Mouse (Mus musculus): ENCODE measurements around the gene Pmpca. TPM values are rescaled to one million over a fixed set of nuclear protein-coding genes. Genes with fewer than 3 reads are reported as not detected.
"Not testable (repeated sequence)": the region's sequence is repeated elsewhere in the genome, so short reads cannot be mapped to it uniquely, and the experiment has no call there.

The Pmpca gene
- polyA plus RNA-seq, 1 experiment from 2014 or later: 91.1 TPM

DNA sequence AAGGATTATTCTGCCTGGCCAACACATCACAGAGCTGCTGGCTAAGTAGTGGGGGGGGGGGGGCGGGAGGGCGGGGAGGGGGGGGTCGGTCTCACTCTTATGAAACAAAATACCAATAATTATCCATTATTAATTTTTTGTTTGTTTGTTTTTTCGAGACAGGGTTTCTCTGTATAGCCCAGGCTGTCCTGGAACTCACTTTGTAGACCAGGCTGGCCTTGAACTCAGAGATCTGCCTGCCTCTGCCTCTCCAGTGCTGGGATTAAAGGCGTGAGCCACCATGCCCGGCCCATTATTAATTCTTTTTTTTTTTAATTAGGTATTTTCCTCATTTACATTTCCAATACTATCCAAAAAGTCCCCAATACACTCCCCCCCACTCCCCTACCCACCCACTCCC lies 8.3 kb upstream of the Pmpca start:
- H3K9ac ChIP-seq, H3K27ac ChIP-seq: not testable (repeated sequence)
- 37% methylated on average over 6 of the region's 6 CpGs for WGBS

GRCm38 (mm10) chr2:26387713-26388112 lies 1.4 kb upstream of the Pmpca start:
- no peak overlapping the region for H3K27ac ChIP-seq
- WGBS: 95% methylated on average over 3 of the region's 3 CpGs
- H3K9me3 ChIP-seq: no peaks in the 10 kb centered on the region
- no peaks in the 10 kb centered on the region for H3K27me3 ChIP-seq
- H3K4me1 ChIP-seq: peaks cover 21% of the 10 kb centered on the region
- peaks cover 74% of the 10 kb centered on the region for H3K36me3 ChIP-seq
- H3K9ac ChIP-seq: no peak overlapping the region
- ATAC-seq (ENCODE audit: insufficient number of reproducible peaks, low FRiP score, low TSS enrichment, low read depth): no peak
- H3K4me2 ChIP-seq: peak overlapping the region; percentile 91
- peak overlapping the region; percentile 98; the same call in 1 of the 2 replicates for H3K4me3 ChIP-seq

More for the DNA sequence above, 8.3 kb upstream of the Pmpca start:
- peak overlapping the region; percentile 84 for H3K4me2 ChIP-seq
- not testable (repeated sequence) for H3K4me1 ChIP-seq; ATAC-seq (ENCODE audit: insufficient number of reproducible peaks, low FRiP score, low TSS enrichment, low read depth); H3K27me3 ChIP-seq; H3K9me3 ChIP-seq
- H3K4me3 ChIP-seq: peak overlapping the region; percentile 81
- H3K36me3 ChIP-seq: peaks cover 72% of the 10 kb centered on the region

DNA sequence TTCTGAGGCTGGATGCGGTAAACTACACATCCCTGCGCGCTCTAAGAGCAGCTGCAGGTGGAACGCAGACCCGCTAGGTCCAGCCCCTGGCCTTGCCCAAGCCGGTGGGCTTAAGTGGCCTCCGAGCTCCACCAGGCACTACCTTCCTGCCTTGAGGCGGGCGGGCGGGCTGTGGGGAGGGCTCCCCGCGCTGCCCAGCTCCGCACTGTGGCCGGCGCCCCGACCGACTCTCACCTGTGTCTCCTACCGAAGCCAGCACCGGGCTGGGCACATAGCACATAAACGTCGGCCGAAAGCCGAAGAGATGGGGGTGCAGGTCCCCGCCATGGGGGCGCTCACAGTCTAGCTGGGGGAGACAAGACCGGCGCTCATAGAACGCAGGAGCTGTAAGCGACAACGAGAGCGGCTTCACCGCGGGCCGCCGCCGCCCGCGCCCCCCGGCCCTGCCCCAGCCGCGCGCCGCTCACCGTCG lies 421 bp upstream of the Pmpca start:
- Histone ChIP-seq H3K9ac (peak overlapping the region; percentile 88), H3K36me3 (peaks cover 74% of the 10 kb centered on the region), H3K27ac (peak overlapping the region; percentile 79), H3K9me3 (no peaks in the 10 kb centered on the region), H3K27me3 (no peaks in the 10 kb centered on the region), H3K4me2 (peak overlapping the region; percentile 91), H3K4me1 (peaks cover 21% of the 10 kb centered on the region), H3K4me3 (peak overlapping the region; percentile 98)
- under 1% methylated on average over 43 of the region's 45 CpGs for WGBS
- ATAC-seq (ENCODE audit: insufficient number of reproducible peaks, low FRiP score, low TSS enrichment, low read depth): peak; percentile 22; the same call in 1 of the 2 replicates

GRCm38 (mm10) chr2:26390954-26391353 lies 1.8 kb downstream of the Pmpca start:
- no peaks in the 10 kb centered on the region for H3K9me3 ChIP-seq
- no peak overlapping the region for H3K4me2 ChIP-seq
- H3K27ac ChIP-seq: no peak overlapping the region
- no peaks in the 10 kb centered on the region for H3K27me3 ChIP-seq
- no peak overlapping the region for H3K9ac ChIP-seq
- WGBS: 82% methylated on average over 3 of the region's 3 CpGs
- H3K4me1 ChIP-seq: peaks cover 21% of the 10 kb centered on the region
- no peak overlapping the region for H3K4me3 ChIP-seq
- ATAC-seq (ENCODE audit: insufficient number of reproducible peaks, low FRiP score, low TSS enrichment, low read depth): no peak
- peaks cover 74% of the 10 kb centered on the region for H3K36me3 ChIP-seq

GRCm38 (mm10) chr2:26391617-26392016 lies 2.5 kb downstream of the Pmpca start:
- no peak for ATAC-seq (ENCODE audit: insufficient number of reproducible peaks, low FRiP score, low TSS enrichment, low read depth)
- H3K9ac ChIP-seq: no peak overlapping the region
- H3K27me3 ChIP-seq: no peaks in the 10 kb centered on the region
- peaks cover 74% of the 10 kb centered on the region for H3K36me3 ChIP-seq
- H3K27ac ChIP-seq: no peak overlapping the region
- no peaks in the 10 kb centered on the region for H3K9me3 ChIP-seq
- 93% methylated on average over 6 of the region's 6 CpGs for WGBS
- no peak overlapping the region for H3K4me2 ChIP-seq
- peaks cover 21% of the 10 kb centered on the region for H3K4me1 ChIP-seq
- no peak overlapping the region for H3K4me3 ChIP-seq

- no peak overlapping the region for H3K9ac ChIP-seq
- no peak overlapping the region for H3K4me2 ChIP-seq
Measured at GRCm38 (mm10) chr2:26398978-26399377, 9.8 kb downstream of the Pmpca start.

DNA sequence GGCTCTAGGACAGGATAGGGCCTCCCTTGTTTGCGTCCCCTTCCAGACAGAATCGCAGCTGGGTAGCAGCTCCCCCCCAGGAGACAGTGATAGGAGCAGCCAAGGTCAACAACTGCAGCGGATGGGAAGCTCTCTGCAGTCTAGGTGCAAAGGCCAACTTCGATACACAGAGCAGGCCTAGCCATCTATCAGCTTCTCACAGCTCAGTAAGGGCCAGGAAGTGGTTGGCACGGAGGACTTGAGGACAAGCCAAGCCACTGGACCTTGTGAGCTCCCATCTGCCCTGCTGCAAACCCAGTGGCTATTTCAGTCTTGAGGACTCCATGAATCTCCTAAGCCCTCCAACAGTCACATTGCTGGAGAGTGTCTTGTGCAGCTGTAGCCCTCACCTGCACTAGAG lies 10.5 kb downstream of the Pmpca start:
- Histone ChIP-seq H3K27ac (no peak overlapping the region), H3K9me3 (no peaks in the 10 kb centered on the region), H3K36me3 (peaks cover 84% of the 10 kb centered on the region), H3K9ac (0 out of 2 replicates have a peak overlapping the region, but pooled peaks have one; percentile 2), H3K4me3 (no peak overlapping the region), H3K4me1 (no peaks in the 10 kb centered on the region), H3K27me3 (no peaks in the 10 kb centered on the region), H3K4me2 (no peak overlapping the region)
- WGBS: 86% methylated on average over 5 of the region's 5 CpGs
- ATAC-seq (ENCODE audit: insufficient number of reproducible peaks, low FRiP score, low TSS enrichment, low read depth): no peak

More at GRCm38 (mm10) chr2:26398978-26399377, 9.8 kb downstream of the Pmpca start:
- Histone ChIP-seq H3K9me3 (no peaks in the 10 kb centered on the region), H3K4me3 (no peak overlapping the region), H3K27ac (no peak overlapping the region), H3K36me3 (peaks cover 90% of the 10 kb centered on the region), H3K4me1 (no peaks in the 10 kb centered on the region), H3K27me3 (no peaks in the 10 kb centered on the region)
- 86% methylated on average over 8 of the region's 8 CpGs for WGBS
- ATAC-seq (ENCODE audit: insufficient number of reproducible peaks, low FRiP score, low TSS enrichment, low read depth): no peak

- H3K27me3 ChIP-seq: no peaks in the 10 kb centered on the region
- no peak for ATAC-seq (ENCODE audit: insufficient number of reproducible peaks, low FRiP score, low TSS enrichment, low read depth)
- H3K4me1 ChIP-seq: no peaks in the 10 kb centered on the region
- 88% methylated on average over 5 of the region's 5 CpGs for WGBS
- no peak overlapping the region for H3K9ac ChIP-seq
- no peak overlapping the region for H3K4me3 ChIP-seq
- peaks cover 77% of the 10 kb centered on the region for H3K36me3 ChIP-seq
- H3K4me2 ChIP-seq: no peak overlapping the region
- no peaks in the 10 kb centered on the region for H3K9me3 ChIP-seq
- no peak overlapping the region for H3K27ac ChIP-seq
Measured at GRCm38 (mm10) chr2:26400296-26400695, 11.2 kb downstream of the Pmpca start.

- H3K4me3 ChIP-seq: no peak overlapping the region
- H3K9ac ChIP-seq: no peak overlapping the region
- no peaks in the 10 kb centered on the region for H3K27me3 ChIP-seq
- peaks cover 5% of the 10 kb centered on the region for H3K4me1 ChIP-seq
- no peak overlapping the region for H3K27ac ChIP-seq
- 85% methylated on average over 4 of the region's 4 CpGs for WGBS
- H3K36me3 ChIP-seq: peaks cover 70% of the 10 kb centered on the region
- no peaks in the 10 kb centered on the region for H3K9me3 ChIP-seq
- no peak overlapping the region for H3K4me2 ChIP-seq
- no peak for ATAC-seq (ENCODE audit: insufficient number of reproducible peaks, low FRiP score, low TSS enrichment, low read depth)
Measured at GRCm38 (mm10) chr2:26401023-26401422, 11.9 kb downstream of the Pmpca start.

GRCm38 (mm10) chr2:26402265-26402664 lies 13.1 kb downstream of the Pmpca start:
- no peak for ATAC-seq (ENCODE audit: insufficient number of reproducible peaks, low FRiP score, low TSS enrichment, low read depth)
- Histone ChIP-seq H3K9ac (no peak overlapping the region), H3K27ac (no peak overlapping the region), H3K9me3 (no peaks in the 10 kb centered on the region), H3K27me3 (no peaks in the 10 kb centered on the region), H3K4me2 (no peak overlapping the region), H3K36me3 (peaks cover 57% of the 10 kb centered on the region), H3K4me1 (peaks cover 17% of the 10 kb centered on the region), H3K4me3 (no peak overlapping the region)
- 84% methylated on average over 1 of the region's 1 CpGs for WGBS

- peaks cover 28% of the 10 kb centered on the region for H3K4me1 ChIP-seq
- no peak overlapping the region for H3K9ac ChIP-seq
- H3K27ac ChIP-seq: no peak overlapping the region
- WGBS: 64% methylated on average over 8 of the region's 8 CpGs
- no peaks in the 10 kb centered on the region for H3K27me3 ChIP-seq
- ATAC-seq (ENCODE audit: insufficient number of reproducible peaks, low FRiP score, low TSS enrichment, low read depth): no peak
- H3K4me3 ChIP-seq: no peak overlapping the region
- H3K4me2 ChIP-seq: no peak overlapping the region
- no peaks in the 10 kb centered on the region for H3K9me3 ChIP-seq
- H3K36me3 ChIP-seq: peaks cover 48% of the 10 kb centered on the region
Measured at GRCm38 (mm10) chr2:26403306-26403705, 14.2 kb downstream of the Pmpca start.

GRCm38 (mm10) chr2:26408515-26409356 lies 19.6 kb downstream of the Pmpca start, which contains the start of gene Inpp5e:
Inpp5e (minus strand) TSS chr2:26409203.
- Histone ChIP-seq H3K27me3 (no peaks in the 10 kb centered on the region), H3K36me3 (peaks cover 39% of the 10 kb centered on the region), H3K9ac (peak within 1 kb of the TSS; percentile 91), H3K4me1 (peaks cover 34% of the 10 kb centered on the region), H3K27ac (peak within 1 kb of the TSS; percentile 82), H3K4me3 (peak within 1 kb of the TSS; percentile 94), H3K4me2 (peak within 1 kb of the TSS; percentile 90), H3K9me3 (no peaks in the 10 kb centered on the region)
- ATAC-seq (ENCODE audit: insufficient number of reproducible peaks, low FRiP score, low TSS enrichment, low read depth): peak; percentile 91
- under 1% methylated on average over 57 of the region's 57 CpGs for WGBS
